Comparison of ENCODE assay signal across 13 mouse cellular contexts in the genomic region with DNA sequence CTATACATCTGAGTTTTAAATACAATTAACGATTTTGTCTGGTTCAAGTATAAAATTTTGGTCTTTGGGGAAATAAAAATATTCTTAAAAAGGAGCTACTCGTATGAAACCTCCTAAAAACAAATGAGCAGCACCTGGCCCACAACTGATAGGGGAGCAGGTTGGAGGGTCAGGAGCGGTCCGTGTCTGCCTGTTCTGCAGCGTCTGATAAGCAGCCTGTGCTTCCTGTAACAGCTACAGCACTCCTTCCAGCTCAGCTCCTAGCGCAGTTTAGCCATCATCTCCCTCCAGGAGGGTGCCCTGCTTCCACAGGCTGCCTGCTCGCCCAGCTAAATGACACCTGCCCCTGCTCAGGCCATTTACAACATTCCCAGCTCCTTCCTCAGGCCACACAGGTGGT. TPM values are rescaled to one million over a fixed set of nuclear protein-coding genes. Genes with fewer than 3 reads are reported as not detected.
DNase-seq lines count a peak whose midpoint lies in the region; ATAC-seq lines count a peak whose summit lies in the region.
"Had no signal": no experiment of that assay in that cellular context is flagged by ENCODE, and none has a peak within 500 bp of the region (broad histone marks: within the 10 kb centered on the region; RNA-seq: fewer than 3 reads in every experiment).

No protein-coding gene starts in this region.

- ATAC-seq in heart, embryonic 12.5 days (ENCODE audit: insufficient number of reproducible peaks, low FRiP score), result peak; percentile 88
- ATAC-seq in liver, embryonic 16.5 days (ENCODE audit: low read depth), result peak; percentile 99
- ATAC-seq in forebrain, embryonic 14.5 days, result no peak

- peak overlapping the region; percentile 65 for H3K27ac ChIP-seq in heart, embryonic 12.5 days (ENCODE audit: poor library complexity, severe bottlenecking)
- peak overlapping the region; percentile 96 for H3K27ac ChIP-seq in liver, embryonic 16.5 days (ENCODE audit: low read length)
- no peak overlapping the region for H3K27ac ChIP-seq in forebrain, embryonic 14.5 days (ENCODE audit: low read depth, low read length)
- H3K27ac ChIP-seq: embryonic facial prominence, embryonic 12.5 days; lung, embryonic 15.5 days had no signal

- no peaks in the 10 kb centered on the region for H3K9me3 ChIP-seq in heart, embryonic 12.5 days (replicated peaks)
- H3K9me3 ChIP-seq in liver, embryonic 16.5 days (replicated peaks; ENCODE audit: control insufficient read depth, low read length), result no peaks in the 10 kb centered on the region
- no peaks in the 10 kb centered on the region for H3K9me3 ChIP-seq in forebrain, embryonic 14.5 days (replicated peaks; ENCODE audit: control insufficient read depth, low read length)
- H3K9me3 ChIP-seq: embryonic facial prominence, embryonic 12.5 days; lung, embryonic 15.5 days had no signal

- peaks cover 32% of the 10 kb centered on the region for H3K4me1 ChIP-seq in heart, embryonic 12.5 days (replicated peaks)
- H3K4me1 ChIP-seq in liver, embryonic 16.5 days (ENCODE audit: control insufficient read depth, low read depth, low read length), result peaks cover 52% of the 10 kb centered on the region
- H3K4me1 ChIP-seq in forebrain, embryonic 14.5 days (ENCODE audit: control insufficient read depth, insufficient read depth, low read length), result no peaks in the 10 kb centered on the region
- H3K4me1 ChIP-seq: embryonic facial prominence, embryonic 12.5 days had no signal

- H3K4me3 ChIP-seq in heart, embryonic 12.5 days, result no peak overlapping the region
- peak overlapping the region; percentile 41 for H3K4me3 ChIP-seq in liver, embryonic 16.5 days (ENCODE audit: low read depth, low read length)
- H3K4me3 ChIP-seq in forebrain, embryonic 14.5 days (ENCODE audit: low read depth, low read length), result no peak overlapping the region
- H3K4me3 ChIP-seq: embryonic facial prominence, embryonic 12.5 days; lung, embryonic 15.5 days had no signal

- 16% methylated on average over 7 of the region's 7 CpGs for WGBS in heart, embryonic 12.5 days
- 9% methylated on average over 7 of the region's 7 CpGs for WGBS in liver, embryonic 16.5 days (ENCODE audit: insufficient replicate concordance)
- 70% methylated on average over 7 of the region's 7 CpGs for WGBS in forebrain, embryonic 14.5 days

- no peak for DNase-seq in heart, postnatal 4 days
- peak; percentile 86 for DNase-seq in 416B (ENCODE audit: low read depth)
- peak; percentile 76 for DNase-seq in c-Kit-negative CD71-positive TER-119-positive erythroid progenitor cells, embryonic 14.5 days (ENCODE audit: low read depth, low spot score)
- DNase-seq in forebrain, embryonic 14.5 days (ENCODE audit: low spot score), result no peak
- DNase-seq in urinary bladder, adult 2 months (ENCODE audit: low spot score), result no peak
- DNase-seq in adrenal gland, postnatal 14 days, result no peak
- DNase-seq: kidney, adult 8-10 months; layer of hippocampus, postnatal 36 days; right cerebral cortex, adult 18-20 months had no signal

- H3K4me2 ChIP-seq in heart, embryonic 12.5 days, result peak overlapping the region; percentile 48
- peak overlapping the region; percentile 67 for H3K4me2 ChIP-seq in liver, embryonic 16.5 days (ENCODE audit: low read depth, low read length)
- H3K4me2 ChIP-seq in forebrain, embryonic 14.5 days (ENCODE audit: low read length), result no peak overlapping the region
- H3K4me2 ChIP-seq: embryonic facial prominence, embryonic 12.5 days; lung, embryonic 15.5 days had no signal

- H3K36me3 ChIP-seq in heart, embryonic 12.5 days, result 0 out of 2 replicates have a peak, but pooled peaks cover 3% of the 10 kb centered on the region
- peaks cover 3% of the 10 kb centered on the region; the same call in 1 of the 2 replicates for H3K36me3 ChIP-seq in liver, embryonic 16.5 days (ENCODE audit: control insufficient read depth, insufficient read depth)
- no peaks in the 10 kb centered on the region for H3K36me3 ChIP-seq in forebrain, embryonic 14.5 days (ENCODE audit: control insufficient read depth, insufficient read depth, low read length)
- H3K36me3 ChIP-seq: embryonic facial prominence, embryonic 12.5 days; lung, embryonic 15.5 days had no signal

- no peaks in the 10 kb centered on the region for H3K27me3 ChIP-seq in heart, embryonic 12.5 days (replicated peaks)
- H3K27me3 ChIP-seq in liver, embryonic 16.5 days (ENCODE audit: control insufficient read depth, insufficient read depth, low read depth, low read length), result no peaks in the 10 kb centered on the region
- H3K27me3 ChIP-seq in forebrain, embryonic 14.5 days (replicated peaks; ENCODE audit: control insufficient read depth, insufficient read depth, low read length), result no peaks in the 10 kb centered on the region
- H3K27me3 ChIP-seq: embryonic facial prominence, embryonic 12.5 days; lung, embryonic 15.5 days had no signal

- H3K9ac ChIP-seq in heart, embryonic 12.5 days, result peak overlapping the region; percentile 58
- H3K9ac ChIP-seq in liver, embryonic 16.5 days (ENCODE audit: low read depth, low read length), result peak overlapping the region; percentile 63
- H3K9ac ChIP-seq in forebrain, embryonic 14.5 days (ENCODE audit: low read length), result no peak overlapping the region
- H3K9ac ChIP-seq: embryonic facial prominence, embryonic 12.5 days; lung, embryonic 15.5 days had no signal

RNA-seq across cellular contexts. Expression of gene Dcun1d1, which starts 13.8 kb away (rescaled TPM):
- 80.5 and 82.6 TPM in 2 replicates for polyA plus RNA-seq in heart, embryonic 12.5 days (2016; fragmentation: Nextera tagmentation; extraction: Ambion mirVana)
- 10 to 100 TPM; 68.5 to 75.9 TPM for total RNA-seq in heart, postnatal 4 days (2021)
- 82.0 and 86.8 TPM in 2 replicates for polyA plus RNA-seq in liver, embryonic 16.5 days (2015; fragmentation: Nextera tagmentation; extraction: Ambion mirVana)
- 103 and 121 TPM in 2 replicates for polyA plus RNA-seq in forebrain, embryonic 14.5 days (2014; fragmentation: Nextera tagmentation; extraction: Ambion mirVana)
- 32.4 and 39.5 TPM in 2 replicates for polyA plus RNA-seq in urinary bladder, adult 2 months (2012; rRNA removed)
- total RNA-seq in adrenal gland, postnatal 14 days (2021), result 57.7 and 60.2 TPM in 2 replicates

Comparison
In these comparisons a context has a peak if more than half of its experiments do, and no peak if none do; other contexts are left out.
1. DNase-seq: peak in 416B (single experiment) and c-Kit-negative CD71-positive TER-119-positive erythroid progenitor cells, embryonic 14.5 days (single experiment); none in heart, postnatal 4 days (single experiment), forebrain, embryonic 14.5 days (single experiment), urinary bladder, adult 2 months (single experiment) and adrenal gland, postnatal 14 days (single experiment).